Mouse (Mus musculus): ENCODE results near the gene Mid1.

- TF ChIP-seq CTCF (conservative IDR thresholded peaks at IDR 0.05; ENCODE audit: insufficient read depth, insufficient read length, low read depth, low read length) (no peak), POLR2A (IDR thresholded peaks at IDR 0.05; ENCODE audit: low read depth, low read length) (no peak)
Observed at GRCm38 (mm10) chrX:169980809-169981289, 295.9 kb downstream of the Mid1 start.

Data from kidney, adult 2 months (tissue).